Mouse (Mus musculus) urinary bladder, adult 18-20 months (tissue): ENCODE measurements around the gene Olfr834.

ENCODE experiments used
- DNase-seq, 2 experiments: peaks; one replicate each; pipeline ENCODE4 v3.0.0; 2022; ENCODE audit warnings: low spot score in 2 of 2, mixed read lengths in 2 of 2

Olfr834 gene

DNA sequence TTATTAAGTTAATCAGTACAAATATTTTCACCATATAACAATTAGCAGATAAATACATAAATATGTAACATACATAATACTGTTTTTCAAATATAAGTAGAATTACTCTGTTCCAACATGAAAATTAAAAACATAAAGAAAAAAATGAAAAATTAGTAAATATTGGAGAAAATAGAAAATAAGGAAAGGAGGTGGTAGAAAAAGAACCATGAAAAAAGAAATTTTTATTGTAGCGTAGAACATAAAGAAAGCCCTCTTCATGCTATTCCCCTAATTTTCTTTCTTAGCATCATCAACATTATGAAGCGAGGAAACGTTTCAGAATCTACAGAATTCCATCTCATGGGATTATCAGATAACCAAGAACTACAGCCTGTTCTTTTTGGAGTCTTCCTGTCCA lies at the start of gene Olfr834:
Gene Olfr834 (plus strand): TSS at position 301 of the 400 bp plus-strand sequence.
- DNase-seq = no peak

DNA sequence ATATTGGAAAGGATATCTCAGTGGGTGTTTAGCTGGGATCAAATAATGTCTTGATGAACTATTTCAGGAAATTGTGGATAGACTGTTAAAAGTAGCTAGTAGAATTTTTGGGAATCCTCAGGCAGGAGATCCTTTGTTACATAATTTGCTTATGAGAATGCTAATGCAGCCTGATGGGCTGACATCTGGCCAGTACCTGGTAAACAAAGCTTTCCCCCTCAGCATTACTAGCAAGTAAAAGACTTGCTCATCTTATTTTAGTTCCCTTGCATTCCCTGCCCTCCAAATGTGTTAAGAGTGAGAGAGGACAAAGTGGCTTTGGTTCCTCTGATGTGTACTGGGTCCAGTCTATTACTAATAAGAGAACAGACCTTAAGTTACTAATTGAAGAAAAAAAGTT lies 25.8 kb upstream of the Olfr834 start:
- no peak for DNase-seq

GRCm38 (mm10) chr9:19032435-19032834 lies 44.6 kb downstream of the Olfr834 start, which contains the start of gene Olfr835:
Gene Olfr835, plus strand, starts transcription at chr9:19032735.
- DNase-seq = no peak
